Mouse (Mus musculus) G1E (cell line): ENCODE measurements at regions not wholly inside any gene's neighbourhood (a gene's known extent, or its start where the extent isn't known, plus 50 kb on each side); places are given as distances from the start of the nearest gene placed in this dataset.

Experiments
- CTCF ChIP-seq: IDR thresholded peaks from 2 replicates; pipeline ENCODE4 v1.5.1; 2012; ENCODE audit warnings: low read depth, low read length, inconsistent platforms, mixed read lengths
- GATA2 ChIP-seq: IDR thresholded peaks from 2 replicates; pipeline ENCODE4 v1.6.1; 2012; ENCODE audit warnings: low read depth, low read length, inconsistent platforms, borderline replicate concordance
- POLR2AphosphoS5 ChIP-seq: IDR thresholded peaks from 2 replicates; pipeline ENCODE4 v1.6.1; 2012; ENCODE audit warnings: low read depth, low read length, inconsistent platforms; ENCODE audit not compliant: insufficient replicate concordance

- TF ChIP-seq POLR2AphosphoS5 (no peak), CTCF (no peak), GATA2 (no peak)
Measured at GRCm38 (mm10) chr17:13584394-13584793, 175.9 kb upstream of the Afdn start.
